Mouse (Mus musculus) limb, embryonic 14.5 days (tissue): ENCODE results near the gene Lefty2. TPM values are rescaled to one million over a fixed set of nuclear protein-coding genes. Genes with fewer than 3 reads are reported as not detected.

Source experiments
- ATAC-seq: fragments of 200-750 bp; cut with Nextera tagmentation; 2 replicates; pipeline ENCODE4 v1.8.0; 2017; ENCODE audit warnings: low read depth, moderate number of reproducible peaks, moderate TSS enrichment; ENCODE audit not compliant: low FRiP score
- DNase-seq: peaks from one replicate; pipeline ENCODE4 v3.0.0-alpha.2; 2015; ENCODE audit warnings: low spot score
- H3K27ac ChIP-seq: fragments of 300-500 bp; sonication (generic); replicated peaks from 2 replicates; pipeline ENCODE4 v1.5.1; 2014; ENCODE audit warnings: low read depth, mild to moderate bottlenecking, low read length, moderate library complexity, mixed read lengths
- H3K27me3 ChIP-seq: fragments of 300-500 bp; sonication (generic); 2 replicates; pipeline ENCODE4 v1.6.1; 2014; ENCODE audit warnings: low read length, mixed read lengths; ENCODE audit not compliant: control insufficient read depth, insufficient read depth
- H3K36me3 ChIP-seq: fragments of 300-500 bp; sonication (generic); 2 replicates; pipeline ENCODE4 v1.6.1; 2014; ENCODE audit warnings: mild to moderate bottlenecking, low read length, moderate library complexity, mixed read lengths; ENCODE audit not compliant: control insufficient read depth, insufficient read depth
- H3K4me1 ChIP-seq: fragments of 300-500 bp; sonication (generic); 2 replicates; pipeline ENCODE4 v1.6.1; 2014; ENCODE audit warnings: antibody characterized with exemption, low read length, mixed read lengths; ENCODE audit not compliant: control insufficient read depth, insufficient read depth
- H3K4me2 ChIP-seq: fragments of 300-500 bp; sonication (generic); replicated peaks from 2 replicates; pipeline ENCODE4 v1.6.1; 2014; ENCODE audit warnings: low read depth, mild to moderate bottlenecking, low read length, moderate library complexity; ENCODE audit not compliant: severe bottlenecking
- H3K4me3 ChIP-seq: fragments of 300-500 bp; sonication (generic); replicated peaks from 2 replicates; pipeline ENCODE4 v1.5.1; 2014; ENCODE audit warnings: low read length
- H3K9ac ChIP-seq: fragments of 300-500 bp; sonication (generic); 2 replicates; pipeline ENCODE4 v1.6.1; 2014; ENCODE audit warnings: mild to moderate bottlenecking, low read depth, low read length, moderate library complexity; ENCODE audit not compliant: severe bottlenecking
- H3K9me3 ChIP-seq: fragments of 300-500 bp; sonication (generic); 2 replicates; pipeline ENCODE4 v1.6.1; 2016; ENCODE audit warnings: low read length; ENCODE audit not compliant: control insufficient read depth
- POLR2A ChIP-seq: fragments of 200-500 bp; IDR thresholded peaks from 2 replicates; pipeline ENCODE4 v1.8.0; 2012; ENCODE audit warnings: inconsistent platforms, mild to moderate bottlenecking, moderate library complexity, borderline replicate concordance; ENCODE audit not compliant: insufficient read depth, insufficient read length; ENCODE audit errors: extremely low read depth
- WGBS: fragments of 180-500 bp; shearing (Covaris S2); extraction: QIAGEN DNeasy Blood & Tissue Kit; methylation state at CpG from one replicate; pipeline ENCODE4 v1.1.7; 2014; 5-methylcytosine and 5-hydroxymethylcytosine counted together
- polyA plus RNA-seq, 2 experiments: library from polyadenylated mRNA; depleted of rRNA in 1 of 2; stranded (reverse) in 1 of 2; unstranded in 1 of 2; fragments of >200 nt; fragmentation: Nextera tagmentation in 1 of 2; extraction: Ambion mirVana in 1 of 2; gene quantifications; 2 replicates each; pipeline versions ENCODE4 v1.2.1 to v1.2.3; 2012 to 2014

Lefty2 gene
- polyA plus RNA-seq, 2 experiments: 0.11 to 0.17 TPM

DNA sequence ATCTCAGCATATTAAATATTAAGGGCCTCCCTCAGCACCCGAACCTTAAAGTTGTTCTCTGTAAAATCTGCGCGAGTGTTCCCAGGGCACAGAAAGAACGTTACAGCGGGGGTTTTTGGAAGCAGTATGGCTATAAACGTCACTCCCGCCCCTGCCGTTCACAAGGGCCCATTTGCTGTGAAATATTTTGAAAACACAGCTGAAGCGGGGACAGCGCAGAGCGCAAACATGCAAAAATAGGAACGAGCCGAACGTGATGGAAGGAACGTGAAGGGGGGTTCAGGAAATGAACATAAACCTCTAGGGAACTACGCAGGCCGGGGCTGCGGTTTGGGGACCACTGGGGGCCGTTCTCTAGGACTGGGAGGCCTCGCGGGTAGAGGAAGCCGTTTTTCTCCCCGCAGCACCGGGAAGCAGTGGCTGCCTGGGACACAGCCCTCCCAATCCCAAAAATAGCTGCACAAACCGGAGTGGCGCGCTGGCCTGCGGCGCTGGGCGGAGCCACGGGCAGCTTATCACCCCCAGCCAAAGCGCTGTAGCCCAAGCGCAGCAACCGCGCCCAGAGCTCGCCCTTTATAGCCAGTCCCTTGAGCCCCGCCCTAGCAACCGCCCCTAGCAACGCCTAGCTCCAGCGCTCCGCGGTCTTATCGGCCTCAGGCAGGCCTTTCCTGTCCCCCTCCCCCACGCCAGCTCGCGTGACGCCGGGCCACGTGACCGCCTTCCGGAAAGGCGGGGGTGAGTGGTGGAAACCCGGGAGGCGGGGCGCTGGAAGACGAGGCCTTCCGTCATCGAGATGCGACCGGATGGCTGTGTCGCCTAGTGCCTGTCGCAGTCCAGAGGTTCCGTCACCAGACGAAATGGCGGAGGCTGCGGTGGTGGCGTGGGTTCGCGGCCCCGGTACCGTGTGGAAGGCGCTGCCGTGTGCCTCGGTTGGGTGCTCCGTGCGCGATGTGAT lies 42.3 kb upstream of the Lefty2 start, which contains the start of gene Sde2:
TSS of gene Sde2 (plus strand) at position 812 of the 955 bp plus-strand sequence.
- Histone ChIP-seq H3K4me2 (peak within 1 kb of the TSS; percentile 72), H3K9ac (peak within 1 kb of the TSS; percentile 84), H3K27ac (peak within 1 kb of the TSS; percentile 99), H3K27me3 (no peaks in the 10 kb centered on the region), H3K36me3 (peaks cover 3% of the 10 kb centered on the region), H3K4me3 (peak within 1 kb of the TSS; percentile 80), H3K9me3 (no peaks in the 10 kb centered on the region), H3K4me1 (peaks cover 26% of the 10 kb centered on the region)
- ATAC-seq (peak; percentile 97), DNase-seq (peak; percentile 100)
- WGBS: 1% methylated on average over 72 of the region's 77 CpGs
- TF ChIP-seq POLR2A: peak; percentile 97

DNA sequence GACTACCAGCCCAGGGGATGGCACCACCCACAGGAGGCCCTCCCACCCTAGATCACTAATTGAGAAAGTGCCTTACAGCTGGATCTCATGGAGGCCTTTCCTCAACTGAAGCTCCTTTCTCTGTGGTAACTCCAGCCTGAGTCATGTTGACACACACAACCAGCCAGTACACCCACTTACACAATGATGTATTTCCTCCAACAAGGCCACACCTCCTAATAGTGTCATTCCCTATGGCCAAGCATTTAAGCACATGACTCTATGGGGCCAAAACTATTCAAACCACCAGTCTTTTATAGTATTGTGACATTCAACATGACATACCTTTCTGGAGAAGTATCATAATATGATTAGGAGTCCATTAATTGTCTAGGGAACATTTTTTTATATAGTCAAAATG lies 34.1 kb upstream of the Lefty2 start:
- H3K27me3 ChIP-seq: no peaks in the 10 kb centered on the region
- no peak for TF ChIP-seq POLR2A
- no peaks in the 10 kb centered on the region for H3K9me3 ChIP-seq
- ATAC-seq (no peak), DNase-seq (no peak)
- H3K36me3 ChIP-seq: peaks cover 78% of the 10 kb centered on the region
- no peaks in the 10 kb centered on the region for H3K4me1 ChIP-seq
- H3K4me3 ChIP-seq: no peak overlapping the region
- no peak overlapping the region for H3K9ac ChIP-seq
- H3K4me2 ChIP-seq: no peak overlapping the region
- H3K27ac ChIP-seq: no peak overlapping the region

DNA sequence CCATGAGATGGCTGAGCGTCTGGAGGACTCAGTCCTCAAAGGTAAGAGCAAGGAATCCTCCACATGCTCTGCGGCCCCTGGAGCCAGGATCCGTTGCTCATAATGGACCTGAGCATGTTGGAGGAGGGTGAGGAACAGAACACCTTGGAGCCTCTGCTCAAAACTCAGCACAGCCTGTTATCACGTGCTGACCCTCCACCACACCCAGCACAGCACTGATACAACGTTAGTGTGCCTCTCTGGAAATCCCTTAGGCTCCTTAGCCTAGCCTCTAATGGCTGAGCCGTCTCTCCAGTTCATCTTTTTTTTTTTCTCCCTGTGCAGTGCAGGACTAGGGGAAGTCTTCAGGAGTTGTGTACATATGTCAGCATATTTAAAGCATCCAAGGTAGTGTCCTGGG lies 32.9 kb upstream of the Lefty2 start:
- 83% methylated on average over 6 of the region's 6 CpGs for WGBS
- TF ChIP-seq POLR2A: no peak
- Histone ChIP-seq H3K9ac (no peak overlapping the region), H3K36me3 (peaks cover 89% of the 10 kb centered on the region), H3K4me1 (no peaks in the 10 kb centered on the region), H3K4me2 (no peak overlapping the region), H3K27me3 (no peaks in the 10 kb centered on the region), H3K9me3 (no peaks in the 10 kb centered on the region), H3K4me3 (no peak overlapping the region), H3K27ac (no peak overlapping the region)
- ATAC-seq (no peak), DNase-seq (no peak)

DNA sequence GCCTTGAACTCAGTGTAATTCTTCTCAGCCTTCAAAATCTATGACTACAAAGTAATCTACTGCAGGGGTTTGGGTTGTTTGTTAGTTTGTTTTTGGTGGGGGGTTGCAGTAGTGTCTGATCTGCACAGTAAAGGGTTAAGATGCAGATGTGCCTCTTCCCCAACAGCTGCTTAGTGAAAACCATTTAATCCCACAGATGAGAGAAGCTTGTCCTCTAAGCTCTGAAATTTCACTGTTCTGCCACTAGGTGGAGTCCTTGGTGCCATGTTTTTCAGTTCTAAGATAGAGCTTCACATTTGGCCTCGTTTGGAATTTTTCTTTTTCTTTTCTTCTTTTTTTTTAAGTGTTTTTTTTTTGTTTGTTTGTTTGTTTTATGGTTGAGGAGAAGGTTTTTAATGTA lies 29.3 kb upstream of the Lefty2 start:
- no peak for TF ChIP-seq POLR2A
- ATAC-seq (no peak), DNase-seq (peak; percentile 76)
- no peaks in the 10 kb centered on the region for H3K27me3 ChIP-seq
- no peak overlapping the region for H3K4me3 ChIP-seq
- H3K36me3 ChIP-seq: peaks cover 92% of the 10 kb centered on the region
- no peak overlapping the region for H3K4me2 ChIP-seq
- no peaks in the 10 kb centered on the region for H3K9me3 ChIP-seq
- WGBS: 24% methylated on average over 1 of the region's 1 CpGs
- H3K9ac ChIP-seq: no peak overlapping the region
- no peaks in the 10 kb centered on the region for H3K4me1 ChIP-seq
- H3K27ac ChIP-seq: no peak overlapping the region

DNA sequence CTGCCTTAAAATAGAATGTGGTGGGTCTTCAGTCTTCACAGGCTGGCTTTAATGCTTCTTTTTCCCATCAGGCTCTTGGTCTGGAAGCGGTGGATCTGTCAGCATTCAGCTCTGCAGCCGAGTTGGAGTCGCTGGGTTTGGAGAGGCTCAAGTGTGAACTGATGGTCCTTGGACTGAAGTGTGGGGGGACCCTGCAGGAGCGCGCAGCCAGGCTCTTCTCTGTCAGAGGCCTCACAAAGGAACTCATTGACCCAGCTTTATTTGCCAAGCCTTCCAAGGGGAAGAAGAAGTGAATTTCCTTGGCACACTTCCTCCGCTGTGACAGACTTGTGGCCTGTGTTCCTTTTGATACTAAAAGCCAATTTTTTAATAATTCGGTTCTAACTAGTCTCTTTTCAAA lies 26.9 kb upstream of the Lefty2 start:
- Histone ChIP-seq H3K27ac (no peak overlapping the region), H3K27me3 (no peaks in the 10 kb centered on the region), H3K4me1 (no peaks in the 10 kb centered on the region), H3K4me3 (no peak overlapping the region), H3K36me3 (peaks cover 69% of the 10 kb centered on the region), H3K4me2 (no peak overlapping the region), H3K9ac (no peak overlapping the region), H3K9me3 (no peaks in the 10 kb centered on the region)
- TF ChIP-seq POLR2A: no peak
- ATAC-seq (no peak), DNase-seq (no peak)
- 93% methylated on average over 7 of the region's 7 CpGs for WGBS
